Mouse (Mus musculus) hindbrain, embryonic 16.5 days (tissue): ENCODE results near the gene Rassf3. TPM values are rescaled to one million over a fixed set of nuclear protein-coding genes. Genes with fewer than 3 reads are reported as not detected.

Source experiments
- ATAC-seq: fragments of 200-750 bp; cut with Nextera tagmentation; 2 replicates; pipeline ENCODE4 v1.8.0; 2017; ENCODE audit warnings: moderate TSS enrichment, moderate library complexity
- H3K27ac ChIP-seq: fragments of 300-500 bp; sonication (generic); 2 replicates; pipeline ENCODE4 v1.5.1; 2014; ENCODE audit warnings: low read depth, mild to moderate bottlenecking, control low read depth, low read length, moderate library complexity
- H3K27me3 ChIP-seq: fragments of 300-500 bp; sonication (generic); replicated peaks from 2 replicates; pipeline ENCODE4 v1.6.1; 2014; ENCODE audit warnings: low read length; ENCODE audit not compliant: control insufficient read depth, insufficient read depth
- H3K36me3 ChIP-seq: fragments of 300-500 bp; sonication (generic); 2 replicates; pipeline ENCODE4 v1.6.1; 2014; ENCODE audit warnings: mild to moderate bottlenecking, low read length, moderate library complexity, mixed read lengths; ENCODE audit not compliant: control insufficient read depth, insufficient read depth
- H3K4me1 ChIP-seq: fragments of 300-500 bp; sonication (generic); 2 replicates; pipeline ENCODE4 v1.6.1; 2014; ENCODE audit warnings: low read depth, low read length; ENCODE audit not compliant: control insufficient read depth, insufficient read depth
- H3K4me2 ChIP-seq: fragments of 300-500 bp; sonication (generic); 2 replicates; pipeline ENCODE4 v1.6.1; 2014; ENCODE audit warnings: mild to moderate bottlenecking, low read length, control low read depth, moderate library complexity
- H3K4me3 ChIP-seq: fragments of 300-500 bp; sonication (generic); 2 replicates; pipeline ENCODE4 v1.5.1; 2014; ENCODE audit warnings: mild to moderate bottlenecking, low read length, control low read depth, moderate library complexity
- H3K9ac ChIP-seq: fragments of 300-500 bp; sonication (generic); 2 replicates; pipeline ENCODE4 v1.6.1; 2014; ENCODE audit warnings: low read depth, mild to moderate bottlenecking, control low read depth, low read length, moderate library complexity
- H3K9me3 ChIP-seq: fragments of 300-500 bp; sonication (generic); 2 replicates; pipeline ENCODE4 v1.6.1; 2014; ENCODE audit warnings: mild to moderate bottlenecking, low read length, moderate library complexity; ENCODE audit not compliant: control insufficient read depth
- WGBS: fragments of 180-500 bp; shearing (Covaris S2); extraction: QIAGEN DNeasy Blood & Tissue Kit; methylation state at CpG from one replicate; pipeline ENCODE4 v1.1.7; 2014; 5-methylcytosine and 5-hydroxymethylcytosine counted together
- polyA plus RNA-seq: library from polyadenylated mRNA; unstranded; fragments of >200 nt; fragmentation: Nextera tagmentation; extraction: Ambion mirVana; gene quantifications from 2 replicates; pipeline ENCODE4 v1.2.1, GENCODE M21; 2015

The Rassf3 gene
- polyA plus RNA-seq, 1 experiment from 2014 or later: 5.3 TPM

- Histone ChIP-seq H3K9ac (no peak overlapping the region), H3K4me2 (no peak overlapping the region), H3K4me1 (no peaks in the 10 kb centered on the region), H3K27ac (no peak overlapping the region), H3K9me3 (no peaks in the 10 kb centered on the region), H3K36me3 (peaks cover 35% of the 10 kb centered on the region), H3K4me3 (no peak overlapping the region), H3K27me3 (no peaks in the 10 kb centered on the region)
- 82% methylated on average over 12 of the region's 12 CpGs for WGBS
- ATAC-seq: no peak
Measured at GRCm38 (mm10) chr10:121374013-121374412, 102.1 kb downstream of the Rassf3 start.

- Histone ChIP-seq H3K4me1 (peaks cover 13% of the 10 kb centered on the region), H3K36me3 (peaks cover 12% of the 10 kb centered on the region), H3K9ac (no peak overlapping the region), H3K4me3 (no peak overlapping the region), H3K27me3 (no peaks in the 10 kb centered on the region), H3K27ac (no peak overlapping the region), H3K4me2 (no peak overlapping the region), H3K9me3 (no peaks in the 10 kb centered on the region)
- 93% methylated on average over 6 of the region's 6 CpGs for WGBS
- no peak for ATAC-seq
Measured at GRCm38 (mm10) chr10:121370777-121371176, 105.4 kb downstream of the Rassf3 start.

- Histone ChIP-seq H3K4me1 (peaks cover 17% of the 10 kb centered on the region), H3K9ac (no peak overlapping the region), H3K4me3 (no peak overlapping the region), H3K4me2 (no peak overlapping the region), H3K27me3 (no peaks in the 10 kb centered on the region), H3K27ac (no peak overlapping the region), H3K9me3 (no peaks in the 10 kb centered on the region), H3K36me3 (peaks cover 9% of the 10 kb centered on the region)
- 81% methylated on average over 18 of the region's 18 CpGs for WGBS
- ATAC-seq: no peak
Measured at GRCm38 (mm10) chr10:121368783-121369465, 107.2 kb downstream of the Rassf3 start.

GRCm38 (mm10) chr10:121367780-121368179 lies 108.4 kb downstream of the Rassf3 start:
- WGBS: 92% methylated on average over 9 of the region's 9 CpGs

GRCm38 (mm10) chr10:121367271-121367670 lies 108.9 kb downstream of the Rassf3 start:
- ATAC-seq: no peak
- Histone ChIP-seq H3K27ac (no peak overlapping the region), H3K4me2 (no peak overlapping the region), H3K4me3 (no peak overlapping the region), H3K27me3 (no peaks in the 10 kb centered on the region), H3K9ac (no peak overlapping the region), H3K9me3 (no peaks in the 10 kb centered on the region), H3K36me3 (peaks cover 9% of the 10 kb centered on the region), H3K4me1 (peaks cover 17% of the 10 kb centered on the region)
- WGBS: 79% methylated on average over 13 of the region's 13 CpGs

More at GRCm38 (mm10) chr10:121367780-121368179, 108.4 kb downstream of the Rassf3 start:
- Histone ChIP-seq H3K27me3 (no peaks in the 10 kb centered on the region), H3K36me3 (peaks cover 9% of the 10 kb centered on the region), H3K4me1 (peaks cover 17% of the 10 kb centered on the region), H3K4me3 (no peak overlapping the region), H3K9me3 (no peaks in the 10 kb centered on the region), H3K27ac (no peak overlapping the region), H3K9ac (no peak overlapping the region), H3K4me2 (no peak overlapping the region)
- no peak for ATAC-seq

GRCm38 (mm10) chr10:121365781-121366272 lies 110.3 kb downstream of the Rassf3 start:
- Histone ChIP-seq H3K4me1 (peaks cover 17% of the 10 kb centered on the region), H3K4me2 (peak overlapping the region; percentile 87), H3K27me3 (no peaks in the 10 kb centered on the region), H3K4me3 (peak overlapping the region; percentile 99), H3K9ac (peak overlapping the region; percentile 95), H3K27ac (no peak overlapping the region), H3K9me3 (no peaks in the 10 kb centered on the region), H3K36me3 (peaks cover 4% of the 10 kb centered on the region)
- no peak for ATAC-seq
- 13% methylated on average over 9 of the region's 9 CpGs for WGBS

GRCm38 (mm10) chr10:121364801-121365564 lies 111.2 kb downstream of the Rassf3 start, which contains the start of gene Gns:
Gene Gns, plus strand, starts transcription at chr10:121365090.
- ATAC-seq: peak; percentile 98
- peak within 1 kb of the TSS; percentile 87 for H3K4me2 ChIP-seq
- under 1% methylated on average over 56 of the region's 72 CpGs for WGBS
- no peaks in the 10 kb centered on the region for H3K9me3 ChIP-seq
- H3K9ac ChIP-seq: peak within 1 kb of the TSS; percentile 95
- H3K4me1 ChIP-seq: peaks cover 17% of the 10 kb centered on the region
- H3K27ac ChIP-seq: peak within 1 kb of the TSS; percentile 82
- peak within 1 kb of the TSS; percentile 99 for H3K4me3 ChIP-seq
- no peaks in the 10 kb centered on the region for H3K27me3 ChIP-seq
- no peaks in the 10 kb centered on the region for H3K36me3 ChIP-seq

GRCm38 (mm10) chr10:121364306-121364705 lies 111.8 kb downstream of the Rassf3 start:
- peaks cover 17% of the 10 kb centered on the region for H3K4me1 ChIP-seq
- no peak overlapping the region; the same call in 1 of the 2 replicates for H3K27ac ChIP-seq
- peak; percentile 9; the same call in 1 of the 2 replicates for ATAC-seq
- peak overlapping the region; percentile 95 for H3K9ac ChIP-seq
- H3K27me3 ChIP-seq: no peaks in the 10 kb centered on the region
- no peaks in the 10 kb centered on the region for H3K9me3 ChIP-seq
- H3K4me3 ChIP-seq: peak overlapping the region; percentile 99
- no peaks in the 10 kb centered on the region for H3K36me3 ChIP-seq
- peak overlapping the region; percentile 87 for H3K4me2 ChIP-seq
- WGBS: 23% methylated on average over 15 of the region's 15 CpGs

GRCm38 (mm10) chr10:121363201-121363600 lies 112.9 kb downstream of the Rassf3 start:
- WGBS: 84% methylated on average over 8 of the region's 8 CpGs
- Histone ChIP-seq H3K27ac (no peak overlapping the region), H3K4me2 (no peak overlapping the region), H3K27me3 (no peaks in the 10 kb centered on the region), H3K36me3 (no peaks in the 10 kb centered on the region), H3K4me3 (no peak overlapping the region), H3K9me3 (no peaks in the 10 kb centered on the region), H3K4me1 (peaks cover 17% of the 10 kb centered on the region), H3K9ac (no peak overlapping the region)
- no peak for ATAC-seq
